Mouse (Mus musculus) left cerebral cortex, postnatal 10 days (tissue): Measurements from ENCODE around the gene St5. TPM values are rescaled to one million over a fixed set of nuclear protein-coding genes. Genes with fewer than 3 reads are reported as not detected.

Source experiments
- DNase-seq, 2 experiments: peaks; one replicate each; pipeline ENCODE4 v3.0.0; 2021 to 2022; ENCODE audit warnings: low spot score in 2 of 2, mixed read lengths in 1 of 2; ENCODE audit errors: extremely low spot score in 1 of 2
- intact Hi-C: fragments of 180-260 bp; cut with DNase I; formaldehyde crosslinking; loops from one replicate; pipeline ENCODE4 v1.15.1; 2025
- total RNA-seq, 2 experiments: library from RNA; stranded (reverse); gene quantifications; 2 replicates each; pipeline ENCODE4 v1.2.3; 2021

The St5 gene
- total RNA-seq, 2 experiments from 2014 or later = 14.4 to 15.2 TPM

DNA sequence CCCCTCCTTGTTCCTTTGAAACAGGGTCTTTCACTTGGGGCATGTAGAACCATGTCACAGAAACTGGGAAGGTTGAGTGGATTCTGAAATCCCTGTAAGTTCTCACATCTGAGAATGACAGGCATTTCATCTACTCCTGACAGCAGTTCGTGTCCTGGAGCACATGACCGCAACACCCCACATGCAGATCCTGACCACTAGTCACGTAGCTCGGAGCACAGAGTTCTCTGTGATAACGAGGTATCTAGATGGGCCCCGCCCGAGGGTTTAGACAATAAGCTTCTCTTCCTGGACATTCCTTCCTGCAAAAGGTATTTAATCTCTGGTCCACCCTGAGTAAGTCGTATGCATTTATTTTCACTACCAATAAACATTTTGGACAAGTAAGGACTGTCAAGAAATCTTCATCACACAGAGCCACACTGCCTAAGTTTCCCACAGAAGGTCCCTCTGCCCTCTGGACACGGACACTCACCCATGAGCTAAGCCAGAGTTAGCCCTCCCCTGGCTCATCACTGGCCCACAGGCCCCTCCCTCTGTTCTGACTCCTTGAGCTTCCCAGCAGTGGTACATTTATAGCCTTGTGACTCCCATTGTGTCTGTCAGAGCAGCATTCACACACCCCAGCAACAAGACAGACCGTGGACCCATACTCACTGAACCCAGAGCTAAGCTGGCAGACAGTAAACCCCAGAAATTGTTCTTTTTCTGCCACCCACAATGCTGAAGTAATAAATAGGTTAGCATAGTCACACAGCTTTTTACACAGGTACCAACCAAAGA lies 54.4 kb downstream of the St5 start:
- DNase-seq = no peak
- intact Hi-C loops = no loop called here

DNA sequence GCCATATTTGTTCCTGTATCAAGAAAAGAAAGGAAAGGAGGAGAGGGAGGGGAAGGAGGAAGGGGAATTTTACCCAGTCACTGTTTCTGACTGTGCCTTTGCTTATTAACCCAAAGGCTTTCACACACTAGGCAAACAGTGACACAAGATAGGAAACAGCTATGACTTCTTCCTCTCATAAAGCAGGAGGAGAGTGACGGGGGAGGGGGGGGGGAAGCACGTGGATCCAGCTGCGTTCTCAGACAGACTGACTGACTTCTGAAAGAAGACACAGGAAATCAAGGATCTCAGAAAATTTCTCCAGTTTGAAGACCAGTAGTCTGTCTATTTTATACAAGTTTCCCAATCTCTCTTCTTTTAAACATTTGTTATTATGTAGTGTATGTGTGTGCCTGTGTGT lies 56.8 kb downstream of the St5 start:
- intact Hi-C loops = no loop called here
- DNase-seq = no peak

DNA sequence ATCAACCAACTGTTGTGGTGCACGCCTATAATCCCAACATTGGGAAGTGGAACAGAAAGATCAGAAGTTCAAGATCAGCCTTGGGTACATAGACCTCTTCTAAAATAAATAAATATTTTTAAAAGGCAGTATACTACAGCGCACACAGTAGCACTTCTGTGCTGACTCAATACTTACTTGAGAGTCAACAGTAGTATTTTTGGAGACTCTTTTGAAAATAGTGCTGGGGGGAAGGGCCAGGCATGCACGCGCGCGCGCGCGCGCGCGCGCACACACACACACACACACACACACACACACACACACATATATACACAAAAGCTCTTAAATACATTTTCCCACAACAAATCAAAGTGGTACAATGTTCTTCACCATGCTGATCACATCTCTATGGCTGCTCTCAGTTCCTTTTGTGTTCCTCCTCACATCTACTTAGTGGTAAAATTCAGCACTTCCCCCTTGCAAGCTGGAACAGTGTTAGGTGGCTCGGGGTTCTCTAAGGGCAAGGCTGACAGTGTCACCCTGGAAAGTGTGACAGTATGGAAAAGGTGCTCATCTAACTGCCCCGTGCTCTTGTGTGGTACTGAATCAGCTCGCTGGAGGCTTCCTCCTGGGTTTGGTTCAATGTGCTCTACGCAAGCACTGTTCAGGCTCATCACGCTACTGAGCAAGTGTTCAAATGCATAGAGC lies 60.0 kb downstream of the St5 start:
- intact Hi-C loops = no loop called here
- DNase-seq = no peak

DNA sequence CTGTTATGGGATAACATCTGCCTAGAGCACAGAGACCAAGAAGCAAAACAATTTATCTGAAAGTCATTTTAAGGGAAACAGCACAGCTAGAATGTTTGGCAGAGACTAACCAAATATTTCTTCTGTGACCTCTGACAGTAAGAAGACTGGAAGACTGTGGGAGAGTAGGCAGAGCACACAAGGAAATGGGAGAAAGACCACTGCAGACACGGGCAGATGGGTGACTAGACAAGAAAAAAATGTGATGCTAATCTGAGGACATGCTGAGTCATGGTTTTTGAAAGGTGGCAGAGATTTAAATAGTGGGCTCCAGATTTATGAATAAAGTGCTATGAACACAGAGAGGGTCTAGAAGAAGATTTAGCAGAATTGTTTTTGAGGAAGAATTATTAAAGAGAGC lies 61.4 kb downstream of the St5 start:
- intact Hi-C loops = no loop called here
- DNase-seq = no peak

DNA sequence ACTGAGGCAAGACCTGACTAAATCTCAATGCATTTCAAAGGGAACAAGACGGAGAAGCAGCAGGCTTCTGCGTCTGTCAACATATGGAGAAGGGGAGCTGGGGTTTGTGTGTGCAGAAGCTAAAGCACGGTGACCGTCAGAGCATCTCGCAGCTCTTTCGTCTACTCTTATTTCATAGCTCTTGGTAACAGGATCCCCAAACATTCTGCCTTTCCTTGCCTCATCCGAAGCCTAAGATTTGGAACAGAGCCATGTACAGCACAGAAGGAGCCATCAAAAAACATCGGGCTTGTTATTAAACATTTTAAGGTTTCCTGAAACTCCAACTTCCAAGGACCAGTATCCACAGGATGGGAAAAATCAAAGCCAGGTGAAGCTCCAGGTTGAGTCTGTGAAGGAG lies 62.3 kb downstream of the St5 start:
- DNase-seq = no peak
- intact Hi-C loops = no loop called here

DNA sequence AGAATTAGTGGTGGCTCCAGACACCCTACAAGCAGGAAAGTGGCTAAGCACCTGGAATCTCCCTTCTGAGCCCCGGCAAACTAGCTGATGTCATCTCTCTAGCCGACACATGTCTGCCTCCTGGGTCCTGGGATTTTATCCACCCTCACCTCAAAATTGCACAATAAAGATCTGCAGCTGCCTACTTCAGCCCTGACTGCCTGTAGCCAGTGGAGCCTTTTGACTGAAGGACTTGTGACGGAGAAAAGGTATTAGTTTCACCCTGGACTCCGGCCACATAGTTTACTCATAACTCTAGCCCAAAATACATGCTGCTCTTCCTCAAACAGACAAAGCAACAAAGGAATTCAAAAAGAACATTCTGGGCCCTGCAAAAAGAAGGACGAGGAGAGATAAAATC lies 66.0 kb downstream of the St5 start:
- DNase-seq = no peak
- intact Hi-C loops = no loop called here

DNA sequence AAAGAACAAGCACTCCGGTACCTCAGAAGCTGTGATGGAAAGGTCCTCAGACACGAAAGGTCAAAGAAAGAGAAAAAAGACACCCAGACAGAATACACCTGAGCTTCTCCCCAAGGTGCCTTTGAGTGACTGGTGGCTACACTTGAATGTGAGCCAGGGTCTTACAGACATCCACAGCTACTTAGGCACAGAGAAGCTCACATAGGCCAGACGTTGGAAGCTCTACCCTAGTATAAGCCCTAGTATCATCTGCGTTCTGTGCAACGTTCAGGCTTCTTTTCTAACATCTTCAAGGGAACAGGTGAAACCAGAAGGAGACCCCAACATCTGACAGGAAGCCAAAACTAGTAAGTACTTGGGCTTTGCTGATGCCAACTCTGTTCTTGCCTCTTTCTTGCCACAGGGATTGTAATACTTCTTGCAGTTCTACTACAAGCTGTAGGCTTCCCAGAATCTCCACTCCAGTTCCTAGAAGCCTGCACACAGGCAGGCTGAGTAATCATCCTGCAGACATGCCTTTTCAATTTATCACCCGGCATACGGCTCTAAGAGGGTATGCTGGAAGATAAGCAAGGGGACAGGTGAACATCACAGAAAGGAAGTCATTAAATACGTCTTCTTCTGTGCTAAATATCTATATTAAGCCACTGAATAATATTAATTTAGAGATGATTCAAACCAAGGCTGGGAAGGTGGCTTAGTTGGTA lies 67.2 kb downstream of the St5 start:
- no peak for DNase-seq
- intact Hi-C loops = no loop called here

DNA sequence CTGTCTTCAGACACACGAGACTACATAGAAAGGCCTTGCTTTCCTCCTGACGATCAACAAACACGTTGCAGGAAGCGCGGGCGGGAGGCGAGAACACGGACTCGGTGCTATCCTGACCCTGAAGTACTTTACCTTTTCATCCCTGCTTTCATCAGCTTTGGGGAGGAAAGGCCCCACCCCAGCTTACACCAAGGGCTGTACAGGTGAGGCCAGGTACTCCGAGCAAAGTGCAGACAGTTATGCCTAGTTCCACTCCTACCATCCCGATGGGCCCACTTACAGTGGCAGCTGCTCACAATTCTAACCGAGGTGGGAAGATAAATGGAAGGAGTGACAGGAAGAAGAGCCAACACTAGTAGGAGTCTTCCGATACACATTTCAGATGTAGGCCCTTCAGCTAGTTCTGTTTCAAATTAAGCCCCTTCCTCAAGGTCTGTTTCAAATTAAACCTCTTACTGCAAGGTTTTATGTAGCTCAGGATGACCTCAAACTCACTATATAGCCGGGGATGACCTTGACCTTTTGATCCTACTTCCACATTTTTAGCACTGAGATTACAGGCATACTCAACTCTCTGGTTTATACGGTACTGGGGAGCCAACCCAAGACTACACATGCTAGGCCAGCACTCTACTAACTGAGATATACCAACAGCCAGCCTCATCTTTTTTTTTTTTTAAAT lies 69.9 kb downstream of the St5 start:
- intact Hi-C loops = no loop called here
- no peak for DNase-seq

DNA sequence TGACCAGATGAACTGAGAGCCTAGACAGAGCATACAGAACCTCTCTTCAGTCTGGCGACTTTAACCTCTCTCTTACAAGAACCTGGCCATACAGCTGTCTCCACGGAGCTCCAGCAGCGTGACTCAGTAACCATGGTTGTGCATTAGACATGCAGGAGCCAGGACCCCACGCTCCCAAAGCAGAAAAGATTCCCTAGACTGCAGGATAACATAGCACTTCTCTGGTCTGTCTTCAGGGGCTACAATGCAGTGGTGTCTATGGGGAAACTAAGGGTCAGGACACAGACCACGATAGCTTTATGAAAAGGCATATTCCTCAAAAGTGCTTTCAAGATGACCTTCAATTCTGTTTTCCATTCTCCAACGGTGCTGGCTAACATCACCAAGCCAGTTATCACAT lies 72.1 kb downstream of the St5 start:
- intact Hi-C loops = no loop called here

DNA sequence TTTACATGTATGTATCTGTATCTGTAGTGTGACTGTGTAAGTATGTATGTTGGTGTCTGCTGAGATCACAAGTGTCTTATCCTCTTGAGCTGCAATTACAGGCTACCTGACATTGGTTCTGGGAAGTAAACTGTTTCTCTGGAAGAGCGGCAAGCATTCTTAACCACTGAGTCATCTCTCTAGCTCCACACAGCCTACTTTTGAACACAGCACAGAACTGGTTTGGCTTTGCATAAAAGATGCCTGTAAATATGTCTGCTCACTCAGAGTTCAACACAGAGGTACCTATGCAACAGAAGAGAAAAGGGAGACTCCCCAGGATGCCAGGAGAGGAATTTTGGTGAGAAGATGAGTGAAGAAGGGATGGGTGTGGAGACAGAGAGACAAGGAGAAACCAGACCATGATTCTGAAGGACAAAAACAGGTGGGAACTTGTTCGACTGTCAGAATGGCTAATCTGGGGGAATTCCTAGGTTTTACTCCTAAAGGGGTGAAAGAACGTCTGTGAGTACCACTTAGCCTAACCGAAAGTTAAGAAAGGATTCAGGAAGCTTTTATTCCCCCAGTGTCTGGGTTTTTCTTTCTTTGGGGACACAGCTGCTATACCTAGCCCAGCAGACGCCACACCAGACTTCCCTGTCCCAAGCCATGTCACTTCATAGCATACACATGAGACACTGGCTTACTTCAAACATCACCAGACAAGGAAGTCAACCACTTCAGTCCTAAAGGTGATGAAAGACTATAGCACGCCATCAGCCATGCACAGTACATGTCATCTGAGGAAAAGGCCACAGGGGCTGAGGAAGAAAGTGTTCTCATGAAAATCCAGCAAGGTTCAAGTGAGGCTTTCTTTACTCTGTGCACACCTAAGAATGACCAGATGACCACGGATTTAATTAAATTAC lies 73.3 kb downstream of the St5 start:
- no peak for DNase-seq
- intact Hi-C loops = no loop called here

More for the DNA sequence above, 72.1 kb downstream of the St5 start:
- no peak for DNase-seq

DNA sequence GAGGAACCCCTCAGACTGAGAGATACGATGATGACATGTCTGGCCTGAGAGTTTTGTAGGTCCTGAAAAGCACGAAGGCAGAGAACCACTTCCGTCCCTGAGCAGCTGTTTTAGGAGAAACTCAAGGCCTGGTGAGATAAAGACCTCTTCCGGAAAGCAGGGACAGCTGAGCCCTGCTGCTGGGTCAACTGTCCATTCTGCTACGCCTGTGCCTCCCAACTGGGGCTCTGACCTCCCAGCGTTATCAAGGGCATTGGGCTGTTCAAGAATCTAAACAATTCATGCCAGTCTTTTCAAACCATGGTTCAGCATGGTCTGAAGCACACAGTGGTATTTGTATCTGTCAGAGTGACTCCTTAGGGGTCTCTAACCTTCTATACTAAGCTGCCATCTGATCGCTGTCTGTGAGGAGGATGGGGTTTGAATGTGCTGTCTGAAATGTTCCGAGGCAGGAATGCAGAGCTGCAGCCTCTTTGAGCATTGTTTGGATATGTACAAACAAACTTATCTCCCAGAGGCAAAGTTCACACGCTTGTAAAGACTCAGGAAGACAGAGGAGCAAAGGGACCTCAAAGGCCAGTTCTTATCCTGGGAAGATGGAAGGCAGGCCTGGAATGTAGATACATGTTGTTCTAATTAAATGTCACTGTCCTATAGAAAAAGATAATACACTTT lies 74.3 kb downstream of the St5 start:
- intact Hi-C loops = no loop called here
- DNase-seq = no peak

DNA sequence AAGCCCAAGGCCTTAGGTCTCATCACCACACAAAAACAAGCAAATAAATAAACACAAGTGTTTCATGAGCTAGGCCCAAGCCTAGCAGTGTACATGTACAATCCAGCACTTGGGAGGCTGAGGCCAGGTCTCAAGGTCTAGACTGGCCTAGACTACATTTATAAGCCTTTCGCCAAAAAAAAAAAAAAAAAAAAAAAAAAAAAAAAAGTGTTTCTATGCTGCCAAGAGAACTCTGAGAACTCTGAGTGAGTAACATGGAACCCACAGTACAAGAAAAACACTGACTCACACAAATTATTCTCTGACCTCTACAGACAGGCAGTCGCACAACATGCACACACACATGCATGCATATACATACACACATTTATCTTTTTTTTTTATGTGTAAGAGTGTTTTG lies 75.6 kb downstream of the St5 start:
- intact Hi-C loops = no loop called here
- DNase-seq = no peak

DNA sequence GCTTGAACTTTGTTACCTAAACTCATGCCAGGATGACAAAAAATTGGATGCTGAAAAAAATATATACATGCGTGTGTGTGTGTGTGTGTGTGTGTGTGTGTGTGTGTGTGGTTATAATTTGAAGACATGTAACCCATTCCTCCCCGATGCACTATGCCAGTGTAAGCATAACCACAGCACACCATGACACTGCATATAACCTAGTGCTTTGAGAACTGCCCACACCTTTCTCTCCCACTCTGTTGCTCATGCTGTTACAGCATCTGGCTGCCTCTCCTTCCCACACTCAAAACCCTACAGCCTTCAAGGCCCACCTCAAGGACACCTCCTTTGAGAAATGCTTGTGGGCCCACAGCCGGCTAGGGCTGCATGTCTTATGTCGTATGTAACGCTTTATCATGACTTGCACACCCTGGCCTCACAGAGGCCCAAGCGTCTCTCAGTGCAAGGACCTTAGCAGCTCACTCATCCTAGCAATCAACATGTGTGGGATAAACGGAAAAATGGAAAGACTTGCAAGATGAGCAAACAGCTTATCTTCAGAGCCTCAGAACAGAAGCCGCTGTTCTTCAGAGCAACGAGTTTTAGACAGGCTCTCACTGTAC lies 81.1 kb downstream of the St5 start:
- no peak for DNase-seq
- intact Hi-C loops = no loop called here

DNA sequence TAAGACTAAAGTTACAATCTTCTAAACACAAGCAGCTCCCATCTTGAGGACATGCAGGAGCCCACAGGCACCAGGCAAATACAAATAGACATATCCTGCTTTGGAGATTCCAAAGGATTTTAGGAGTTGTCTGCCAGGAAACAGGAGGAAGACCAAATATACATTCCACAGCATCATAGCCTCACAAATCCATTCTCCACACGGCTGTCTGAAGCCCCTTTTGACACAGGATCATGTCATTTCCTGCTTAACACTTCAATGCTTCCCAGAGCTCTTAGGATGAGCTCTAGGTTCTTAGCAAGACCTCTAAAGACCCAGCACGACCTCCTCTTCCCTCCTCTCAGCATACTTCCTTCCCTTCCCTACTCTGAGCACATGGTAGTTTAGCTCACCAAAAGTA lies 82.4 kb downstream of the St5 start:
- no peak for DNase-seq
- intact Hi-C loops = no loop called here

DNA sequence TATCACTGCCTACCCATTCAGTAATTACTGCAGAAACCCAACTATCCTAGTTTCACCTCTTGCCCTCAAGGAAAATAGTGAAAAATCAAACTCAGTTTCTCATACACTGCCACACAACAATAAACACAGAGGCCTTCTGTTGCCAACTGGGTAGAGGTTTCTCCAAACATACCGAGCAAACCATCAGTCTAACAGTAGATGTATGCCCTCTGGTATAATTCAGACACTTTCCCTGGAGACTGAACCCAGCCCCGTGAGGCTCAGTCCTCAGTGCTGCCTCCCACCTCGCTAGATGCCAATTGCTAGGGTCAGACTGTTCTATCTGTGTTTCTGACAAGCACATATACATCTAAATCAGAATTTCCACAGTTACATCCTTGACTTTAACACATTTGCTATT lies 83.1 kb downstream of the St5 start:
- intact Hi-C loops = no loop called here
- no peak for DNase-seq

DNA sequence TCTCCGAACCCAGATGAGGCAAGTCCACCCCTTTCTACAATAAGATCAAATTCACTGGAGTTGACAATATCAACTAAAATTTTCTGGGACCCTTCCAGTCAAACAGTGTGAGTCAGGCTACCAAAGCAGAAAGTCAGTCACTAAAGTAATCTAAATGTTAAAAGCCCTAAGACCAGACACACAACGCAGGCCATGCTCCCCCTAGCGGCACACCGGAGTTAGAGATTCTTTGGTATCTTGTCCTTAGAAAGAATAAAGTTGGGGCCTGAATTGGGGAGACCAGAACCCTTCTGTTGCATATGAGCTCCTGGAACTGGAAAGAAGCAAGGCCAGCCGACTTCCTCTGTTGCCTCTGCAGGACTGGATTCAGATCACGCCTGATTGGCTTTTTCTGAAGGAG lies 84.7 kb downstream of the St5 start:
- intact Hi-C loops = loop anchor here (5.0 kb wide), 1 partner anchor 81 kb away; no protein-coding TSS in a partner anchor
- DNase-seq = peak in 1 of 2 experiments; percentile 75

DNA sequence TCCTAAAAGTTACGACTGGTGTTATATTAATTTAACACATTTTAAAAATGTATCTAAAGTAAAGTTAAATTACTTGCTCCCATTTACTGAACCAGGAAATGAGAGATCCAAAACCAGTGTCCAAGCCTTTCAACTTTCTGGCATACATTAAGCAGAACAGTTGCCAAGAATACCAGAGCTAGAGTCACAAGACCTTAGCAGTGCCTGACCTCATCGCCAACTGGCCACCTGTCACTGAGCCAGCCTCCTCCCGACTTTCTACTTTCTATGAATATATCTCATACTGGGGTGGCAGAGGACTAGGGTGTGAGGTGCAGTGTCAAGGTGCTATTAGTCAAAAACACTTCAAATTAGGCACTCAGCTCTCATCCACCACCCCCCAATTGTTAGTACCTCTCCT lies 85.6 kb downstream of the St5 start:
- intact Hi-C loops = loop anchor here (5.0 kb wide), 1 partner anchor 81 kb away; no protein-coding TSS in a partner anchor
- DNase-seq = no peak
